Mouse (Mus musculus) hindbrain, embryonic 13.5 days (tissue): ENCODE results near the gene Il25. TPM values are rescaled to one million over a fixed set of nuclear protein-coding genes. Genes with fewer than 3 reads are reported as not detected.

ENCODE experiments used
- ATAC-seq: fragments of 200-750 bp; cut with Nextera tagmentation; 2 replicates; pipeline ENCODE4 v1.8.0; 2017; ENCODE audit warnings: moderate TSS enrichment; ENCODE audit not compliant: low FRiP score
- H3K27ac ChIP-seq: fragments of 300-500 bp; sonication (generic); 2 replicates; pipeline ENCODE4 v1.5.1; 2015; ENCODE audit warnings: inconsistent platforms, mild to moderate bottlenecking, moderate library complexity
- H3K27me3 ChIP-seq: fragments of 300-500 bp; sonication (generic); 2 replicates; pipeline ENCODE4 v1.6.1; 2015; ENCODE audit warnings: mild to moderate bottlenecking, inconsistent platforms
- H3K36me3 ChIP-seq: fragments of 300-500 bp; sonication (generic); 2 replicates; pipeline ENCODE4 v1.6.1; 2015; ENCODE audit warnings: mild to moderate bottlenecking, inconsistent platforms
- H3K4me1 ChIP-seq: fragments of 300-500 bp; sonication (generic); replicated peaks from 2 replicates; pipeline ENCODE4 v1.6.1; 2015; ENCODE audit warnings: inconsistent platforms
- H3K4me2 ChIP-seq: fragments of 300-500 bp; sonication (generic); 2 replicates; pipeline ENCODE4 v1.6.1; 2015; ENCODE audit warnings: inconsistent platforms, mild to moderate bottlenecking, moderate library complexity
- H3K4me3 ChIP-seq: fragments of 300-500 bp; sonication (generic); 2 replicates; pipeline ENCODE4 v1.5.1; 2015; ENCODE audit warnings: mild to moderate bottlenecking, inconsistent platforms
- H3K9ac ChIP-seq: fragments of 300-500 bp; sonication (generic); 2 replicates; pipeline ENCODE4 v1.6.1; 2015; ENCODE audit warnings: mild to moderate bottlenecking, inconsistent platforms
- H3K9me3 ChIP-seq: fragments of 300-500 bp; sonication (generic); 2 replicates; pipeline ENCODE4 v1.6.1; 2016; ENCODE audit warnings: inconsistent platforms
- WGBS: fragments of 180-500 bp; shearing (Covaris S2); methylation state at CpG from one replicate; pipeline ENCODE4 v1.1.7; 2015; 5-methylcytosine and 5-hydroxymethylcytosine counted together
- polyA plus RNA-seq: library from polyadenylated mRNA; unstranded; fragments of >200 nt; fragmentation: Nextera tagmentation; extraction: Ambion mirVana; gene quantifications from 2 replicates; pipeline ENCODE4 v1.2.1, GENCODE M21; 2015

Il25 gene
- polyA plus RNA-seq, 1 experiment from 2014 or later, result 0.83 TPM

- Histone ChIP-seq H3K4me1 (peaks cover 22% of the 10 kb centered on the region), H3K27ac (peak within 1 kb of the TSS; percentile 75), H3K4me2 (peak within 1 kb of the TSS; percentile 6; the same call in 1 of the 2 replicates), H3K9me3 (no peaks in the 10 kb centered on the region), H3K4me3 (no peak within 1 kb of the TSS), H3K36me3 (no peaks in the 10 kb centered on the region), H3K27me3 (0 out of 2 replicates have a peak, but pooled peaks cover 4% of the 10 kb centered on the region), H3K9ac (peak within 1 kb of the TSS; percentile 21)
- ATAC-seq, result peak; percentile 55
- WGBS, result 25% methylated on average over 8 of the region's 8 CpGs
Measured at GRCm38 (mm10) chr14:54935904-54936830, 3.7 kb downstream of the Il25 start, which contains the start of gene Cmtm5. TSS of gene Cmtm5 (plus strand) at chr14:54936261.

DNA sequence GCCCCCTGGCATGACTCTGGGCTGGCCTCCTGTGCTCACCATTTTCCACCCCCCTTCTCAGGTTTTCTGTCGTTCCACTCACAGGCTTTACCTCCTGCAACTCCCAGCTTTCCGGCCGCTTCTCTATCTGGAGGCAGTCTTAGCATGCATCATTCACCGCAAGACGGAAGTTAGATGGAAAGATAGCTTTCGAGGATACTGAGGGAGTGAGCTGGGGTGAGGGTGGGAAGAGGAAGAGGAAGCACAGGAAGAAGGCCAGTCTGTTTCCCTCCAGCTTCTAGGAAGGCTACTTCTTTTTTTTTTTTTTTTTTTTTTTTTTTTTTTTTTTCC lies 4.3 kb downstream of the Il25 start:
- no peak for ATAC-seq
- no peak overlapping the region for H3K4me3 ChIP-seq
- peak overlapping the region; percentile 75 for H3K27ac ChIP-seq
- peak overlapping the region; percentile 6; the same call in 1 of the 2 replicates for H3K4me2 ChIP-seq
- no peaks in the 10 kb centered on the region for H3K36me3 ChIP-seq
- H3K27me3 ChIP-seq, result 0 out of 2 replicates have a peak, but pooled peaks cover 6% of the 10 kb centered on the region
- peaks cover 22% of the 10 kb centered on the region for H3K4me1 ChIP-seq
- H3K9me3 ChIP-seq, result no peaks in the 10 kb centered on the region
- H3K9ac ChIP-seq, result peak overlapping the region; percentile 21; the same call in 1 of the 2 replicates
- 52% methylated on average over 6 of the region's 6 CpGs for WGBS

DNA sequence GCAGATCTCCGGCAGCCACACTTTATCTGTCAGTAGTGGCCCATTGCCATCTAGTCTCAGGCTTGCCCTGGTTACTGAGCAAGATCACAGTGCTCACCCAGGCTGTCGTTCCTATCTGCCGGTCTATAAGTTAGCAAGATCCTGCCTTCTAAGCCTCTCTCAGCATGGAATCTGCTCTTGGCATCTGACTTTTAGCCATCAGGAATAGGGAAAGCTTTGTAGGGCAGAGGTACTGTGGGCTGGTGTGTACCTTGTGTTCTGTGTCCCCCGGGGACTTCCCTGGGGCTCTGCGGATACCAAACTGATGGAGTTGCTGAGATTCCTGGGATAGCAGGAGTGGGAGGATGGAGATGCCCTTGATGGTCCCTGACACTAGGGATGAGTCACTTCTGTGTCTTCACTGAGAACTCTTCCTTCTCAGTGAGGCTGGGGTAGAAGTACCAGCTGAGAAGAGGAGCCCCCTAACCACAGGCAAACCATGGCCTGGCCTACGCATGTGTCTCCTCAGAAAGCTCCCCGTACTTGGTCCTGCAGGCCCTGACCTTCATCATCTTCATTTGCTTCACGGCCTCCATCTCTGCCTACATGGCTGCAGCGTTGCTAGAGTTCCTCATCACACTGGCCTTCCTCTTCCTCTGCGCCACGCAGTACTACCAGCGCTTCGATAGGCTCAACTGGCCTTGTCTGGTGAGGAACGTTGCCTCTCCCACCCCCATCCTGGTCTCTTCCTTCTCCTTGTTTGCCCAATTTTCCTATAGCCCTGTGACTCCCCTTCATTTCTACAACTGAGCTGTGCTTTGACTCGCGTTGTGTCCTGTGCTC lies 5.1 kb downstream of the Il25 start:
- Histone ChIP-seq H3K9me3 (no peaks in the 10 kb centered on the region), H3K9ac (no peak overlapping the region), H3K27ac (no peak overlapping the region), H3K27me3 (0 out of 2 replicates have a peak, but pooled peaks cover 6% of the 10 kb centered on the region), H3K4me2 (no peak overlapping the region), H3K4me3 (no peak overlapping the region), H3K4me1 (peaks cover 21% of the 10 kb centered on the region), H3K36me3 (no peaks in the 10 kb centered on the region)
- 90% methylated on average over 16 of the region's 16 CpGs for WGBS
- ATAC-seq, result no peak

DNA sequence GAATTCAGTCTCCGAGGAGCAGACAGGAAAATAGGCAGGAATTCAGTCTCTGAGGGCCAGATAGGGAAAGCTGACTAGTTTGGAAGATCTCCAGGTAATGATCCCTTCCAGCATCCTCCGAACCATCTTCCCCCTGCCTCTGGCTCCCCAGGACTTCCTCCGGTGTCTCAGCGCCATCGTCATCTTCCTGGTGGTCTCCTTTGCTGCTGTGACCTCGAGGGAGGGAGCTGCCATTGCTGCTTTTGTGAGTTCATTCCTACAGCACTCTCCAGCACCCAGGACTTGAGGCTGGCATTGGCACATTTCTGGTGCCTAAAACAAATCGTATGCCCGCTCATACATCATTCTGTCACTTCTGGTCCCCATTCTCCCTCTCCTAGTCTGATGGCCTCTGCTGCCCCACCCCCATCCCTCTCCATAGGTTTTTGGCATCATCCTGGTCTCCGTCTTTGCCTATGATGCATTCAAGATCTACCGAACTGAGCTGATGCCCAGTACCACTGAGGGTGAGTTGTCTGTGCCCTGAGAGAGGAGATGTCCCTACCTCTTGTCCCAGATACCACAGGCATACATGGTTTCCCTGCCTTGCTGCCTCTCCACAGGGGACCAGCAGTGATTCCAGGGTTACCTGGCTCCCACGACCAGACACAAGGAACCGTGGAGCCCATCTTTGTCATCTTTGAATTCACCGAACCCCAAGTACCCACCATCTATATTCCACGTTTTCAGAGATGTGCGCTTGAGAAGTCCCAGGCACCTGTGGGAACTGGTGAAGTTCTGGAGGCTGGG lies 6.1 kb downstream of the Il25 start:
- H3K27ac ChIP-seq, result no peak overlapping the region
- no peak overlapping the region for H3K9ac ChIP-seq
- no peaks in the 10 kb centered on the region for H3K36me3 ChIP-seq
- no peak overlapping the region for H3K4me2 ChIP-seq
- H3K4me3 ChIP-seq, result no peak overlapping the region
- H3K4me1 ChIP-seq, result peaks cover 14% of the 10 kb centered on the region
- no peaks in the 10 kb centered on the region for H3K9me3 ChIP-seq
- H3K27me3 ChIP-seq, result 0 out of 2 replicates have a peak, but pooled peaks cover 6% of the 10 kb centered on the region
- no peak for ATAC-seq
- 77% methylated on average over 15 of the region's 15 CpGs for WGBS

DNA sequence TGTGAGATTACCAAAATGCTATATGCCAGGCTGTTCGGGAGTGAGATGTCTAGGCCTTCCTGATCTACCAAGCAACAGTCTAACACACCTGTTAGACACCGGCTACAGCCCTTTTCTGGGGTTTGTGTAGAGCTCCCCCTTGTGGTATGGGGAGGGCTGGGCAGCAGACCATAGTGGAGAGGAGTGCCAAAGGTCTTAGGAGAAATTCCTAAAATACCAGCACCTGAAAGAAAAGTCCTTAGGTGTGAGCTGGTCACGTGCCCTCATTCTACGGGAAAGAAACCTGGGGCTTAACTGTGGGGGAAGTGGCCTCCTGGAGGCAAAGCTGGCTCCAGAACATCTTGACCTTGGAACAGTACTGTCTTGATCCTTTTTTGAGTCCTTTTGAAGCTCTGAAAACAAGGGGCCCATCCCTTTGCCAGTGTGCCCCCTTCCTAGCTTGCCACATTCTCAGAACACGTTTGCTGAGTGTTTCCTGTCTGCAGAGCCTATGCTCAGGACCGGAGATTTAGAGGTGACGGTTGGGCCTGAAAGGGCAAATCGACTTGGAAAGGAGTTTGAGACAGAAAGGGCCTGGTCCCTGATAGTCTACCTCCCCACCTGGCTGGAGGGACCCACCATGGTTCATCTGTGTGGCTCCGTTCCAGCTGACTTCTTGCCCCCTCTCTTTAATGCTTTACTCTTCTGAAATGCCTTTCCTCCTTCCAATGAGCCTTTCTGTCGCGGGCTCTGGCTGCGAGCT lies 7.1 kb downstream of the Il25 start:
- Histone ChIP-seq H3K4me1 (peaks cover 14% of the 10 kb centered on the region), H3K9me3 (no peaks in the 10 kb centered on the region), H3K4me2 (no peak overlapping the region), H3K27ac (no peak overlapping the region), H3K4me3 (no peak overlapping the region), H3K36me3 (no peaks in the 10 kb centered on the region), H3K9ac (no peak overlapping the region), H3K27me3 (0 out of 2 replicates have a peak, but pooled peaks cover 6% of the 10 kb centered on the region)
- WGBS, result 53% methylated on average over 12 of the region's 12 CpGs
- ATAC-seq, result no peak

GRCm38 (mm10) chr14:54940176-54940530 lies 7.7 kb downstream of the Il25 start:
- ATAC-seq, result no peak
- Histone ChIP-seq H3K9me3 (no peaks in the 10 kb centered on the region), H3K36me3 (no peaks in the 10 kb centered on the region), H3K4me2 (no peak overlapping the region), H3K27ac (no peak overlapping the region), H3K9ac (no peak overlapping the region), H3K4me1 (peaks cover 14% of the 10 kb centered on the region), H3K27me3 (0 out of 2 replicates have a peak, but pooled peaks cover 6% of the 10 kb centered on the region), H3K4me3 (no peak overlapping the region)
- WGBS, result 89% methylated on average over 3 of the region's 3 CpGs

DNA sequence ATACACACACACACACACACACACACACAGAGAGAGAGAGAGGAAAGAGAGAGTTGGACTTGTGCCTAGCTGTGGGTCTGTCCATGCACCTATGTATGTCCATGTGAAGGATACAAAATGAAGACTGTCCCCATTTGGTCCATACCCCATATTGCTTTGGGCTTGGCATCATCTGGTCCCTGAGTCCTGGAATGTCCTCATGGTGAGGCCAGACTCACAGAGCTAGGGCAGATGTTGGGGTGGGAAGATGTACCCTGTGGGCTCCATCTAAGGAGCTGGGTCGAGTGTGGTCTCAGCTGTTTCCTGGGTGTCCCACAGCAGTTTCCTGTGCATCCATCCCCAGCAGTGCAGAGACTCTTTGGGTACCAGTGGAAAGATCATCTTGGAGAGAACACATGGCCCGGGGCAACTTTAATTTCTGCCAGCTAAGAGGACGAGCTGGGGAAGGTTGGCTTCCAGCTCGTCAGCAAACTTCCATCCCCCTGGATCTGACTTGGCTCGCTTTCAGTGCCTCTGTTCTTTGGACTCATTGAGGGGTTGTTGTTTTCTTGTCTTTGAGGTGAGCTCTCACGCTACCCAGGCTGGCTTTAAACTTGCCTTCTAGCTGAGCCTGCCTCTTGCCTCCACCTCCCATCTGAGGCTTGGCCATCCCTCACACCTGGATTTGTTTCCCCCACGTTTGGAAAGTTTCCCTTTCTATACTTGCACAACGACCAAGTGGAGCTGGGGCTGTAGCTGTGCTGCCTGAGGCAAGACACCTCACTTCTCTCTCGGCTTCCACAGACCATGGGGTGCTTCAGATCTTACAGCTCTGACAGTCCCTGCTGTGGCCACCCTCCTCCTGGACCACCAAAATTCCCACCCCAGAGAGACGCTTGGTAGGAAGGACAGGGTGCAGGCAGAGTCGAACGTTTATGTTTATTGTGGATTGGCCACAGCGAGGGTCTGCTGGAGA lies 8.8 kb downstream of the Il25 start:
- Histone ChIP-seq H3K36me3 (no peaks in the 10 kb centered on the region), H3K9me3 (no peaks in the 10 kb centered on the region), H3K9ac (no peak overlapping the region), H3K27ac (no peak overlapping the region), H3K4me3 (no peak overlapping the region), H3K4me2 (no peak overlapping the region), H3K4me1 (peaks cover 5% of the 10 kb centered on the region), H3K27me3 (0 out of 2 replicates have a peak, but pooled peaks cover 6% of the 10 kb centered on the region)
- 69% methylated on average over 13 of the region's 13 CpGs for WGBS
- no peak for ATAC-seq

- H3K36me3 ChIP-seq, result no peaks in the 10 kb centered on the region
- H3K4me1 ChIP-seq, result no peaks in the 10 kb centered on the region
- no peak overlapping the region for H3K27ac ChIP-seq
- 88% methylated on average over 8 of the region's 8 CpGs for WGBS
- H3K4me2 ChIP-seq, result no peak overlapping the region
- no peak overlapping the region for H3K9ac ChIP-seq
- H3K4me3 ChIP-seq, result no peak overlapping the region
- ATAC-seq, result no peak
- 0 out of 2 replicates have a peak, but pooled peaks cover 4% of the 10 kb centered on the region for H3K27me3 ChIP-seq
- H3K9me3 ChIP-seq, result no peaks in the 10 kb centered on the region
Measured at GRCm38 (mm10) chr14:54942479-54942878, 10.0 kb downstream of the Il25 start.

DNA sequence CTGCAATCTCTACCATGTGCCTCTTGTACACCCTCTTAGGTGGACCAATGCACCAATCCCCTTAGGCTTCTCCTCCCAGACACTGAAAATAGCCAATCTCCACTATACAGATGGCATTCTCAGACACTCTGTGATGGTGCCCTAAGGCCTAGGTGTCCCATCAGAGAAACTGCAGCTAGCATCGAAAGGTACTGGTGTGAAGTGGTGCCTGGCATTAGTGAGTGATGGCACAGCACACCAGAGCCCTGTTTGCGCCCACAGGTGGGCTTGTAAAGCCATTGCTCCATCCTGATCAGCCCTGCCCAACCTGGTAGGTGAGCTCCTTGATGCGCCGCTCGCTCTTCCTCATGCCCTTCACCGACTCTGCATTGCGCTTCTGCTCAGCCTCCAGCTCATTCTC lies 11.5 kb downstream of the Il25 start:
- Histone ChIP-seq H3K36me3 (no peaks in the 10 kb centered on the region), H3K4me3 (no peak overlapping the region), H3K27ac (no peak overlapping the region), H3K9me3 (no peaks in the 10 kb centered on the region), H3K4me2 (no peak overlapping the region), H3K27me3 (0 out of 2 replicates have a peak, but pooled peaks cover 2% of the 10 kb centered on the region), H3K4me1 (no peaks in the 10 kb centered on the region), H3K9ac (no peak overlapping the region)
- ATAC-seq, result no peak
- WGBS, result 91% methylated on average over 7 of the region's 7 CpGs

DNA sequence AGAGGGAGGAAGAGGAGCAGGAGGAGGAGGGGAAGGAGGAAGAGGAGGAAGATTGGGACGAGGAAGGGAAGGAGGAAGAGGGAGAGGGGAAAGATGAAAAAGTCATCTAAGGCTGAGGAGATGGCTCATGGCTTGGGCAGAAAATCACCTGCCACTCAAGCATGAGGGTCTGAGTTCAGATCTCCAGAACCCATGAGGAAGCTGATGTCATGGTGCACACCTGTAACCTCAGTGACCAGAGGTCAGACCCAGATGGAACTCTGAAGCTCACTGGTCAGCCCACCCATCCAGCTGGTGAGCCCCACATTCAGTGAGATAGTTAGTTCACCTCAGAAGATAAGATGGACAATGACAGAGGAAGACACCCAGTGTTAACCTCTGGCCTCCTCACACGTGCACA lies 12.4 kb downstream of the Il25 start:
- 0 out of 2 replicates have a peak, but pooled peaks cover 5% of the 10 kb centered on the region for H3K27me3 ChIP-seq
- no peak overlapping the region for H3K9ac ChIP-seq
- no peaks in the 10 kb centered on the region for H3K4me1 ChIP-seq
- H3K27ac ChIP-seq, result no peak overlapping the region
- H3K9me3 ChIP-seq, result no peaks in the 10 kb centered on the region
- no peak overlapping the region for H3K4me2 ChIP-seq
- H3K36me3 ChIP-seq, result no peaks in the 10 kb centered on the region
- WGBS, result 72% methylated on average over 2 of the region's 2 CpGs
- H3K4me3 ChIP-seq, result no peak overlapping the region
- no peak for ATAC-seq
